Mouse (Mus musculus) adrenal gland, adult 2 months (tissue): Measurements from ENCODE around the gene Katna1. TPM values are rescaled to one million over a fixed set of nuclear protein-coding genes. Genes with fewer than 3 reads are reported as not detected.

Source experiments
- DNase-seq: peaks from one replicate; pipeline ENCODE4 v3.0.0; 2021
- polyA plus RNA-seq: library from polyadenylated mRNA; depleted of rRNA; stranded (reverse); fragments of >200 nt; gene quantifications from 2 replicates; pipeline ENCODE4 v1.2.3, GENCODE M21; 2012; rRNA removed
- total RNA-seq, 2 experiments: library from RNA; stranded (reverse); gene quantifications; 2 replicates each; pipeline ENCODE4 v1.2.3; 2021

Katna1 gene
- total and polyA plus RNA-seq, 3 experiments: 1.2 to 31.3 (median 28.5) TPM

- peak; percentile 75 for DNase-seq
Observed at GRCm38 (mm10) chr10:7779751-7780237, 54.0 kb downstream of the Katna1 start.

GRCm38 (mm10) chr10:7780238-7781176 lies 54.7 kb downstream of the Katna1 start:
- peak; percentile 93 for DNase-seq

GRCm38 (mm10) chr10:7781214-7781613 lies 55.4 kb downstream of the Katna1 start:
- DNase-seq: no peak

- no peak for DNase-seq
Observed at GRCm38 (mm10) chr10:7787319-7787718, 61.5 kb downstream of the Katna1 start.

GRCm38 (mm10) chr10:7792254-7792750 lies 66.5 kb downstream of the Katna1 start:
- no peak for DNase-seq

- peak; percentile 93 for DNase-seq
Observed at GRCm38 (mm10) chr10:7792751-7793385, 67.1 kb downstream of the Katna1 start, which contains the start of the genes Ginm1 and Ppil4. Ginm1 (minus strand) TSS chr10:7792824. Ppil4 (plus strand) TSS chr10:7792891.

- DNase-seq: no peak
Observed at GRCm38 (mm10) chr10:7801258-7801657, 75.5 kb downstream of the Katna1 start.

GRCm38 (mm10) chr10:7802519-7803140 lies 76.8 kb downstream of the Katna1 start:
- DNase-seq: no peak

- DNase-seq: peak; percentile 38
Observed at GRCm38 (mm10) chr10:7809937-7810336, 84.1 kb downstream of the Katna1 start.

Other genes starting within 250 kb of the Katna1 start
- gene Lrp11, start 136.2 kb upstream of the Katna1 start, total RNA-seq: 10 to 100 TPM; 19.4 to 23.7 TPM
- 64.0 and 73.2 TPM in 2 replicates for gene Lrp11, start 136.2 kb upstream of the Katna1 start, polyA plus RNA-seq
- gene Nup43, start 58.5 kb upstream of the Katna1 start, total RNA-seq: 10 to 100 TPM; 10.5 to 10.8 TPM
- gene Nup43, start 58.5 kb upstream of the Katna1 start, polyA plus RNA-seq: 1.2 and 2.7 TPM in 2 replicates
- 10 to 100 TPM; 67.1 to 80.0 TPM for gene Pcmt1, start 44.9 kb upstream of the Katna1 start, total RNA-seq
- gene Pcmt1, start 44.9 kb upstream of the Katna1 start, polyA plus RNA-seq: 29.2 and 33.3 TPM in 2 replicates
- 10 to 100 TPM; 43.0 to 63.3 TPM for gene Lats1, start 44.8 kb upstream of the Katna1 start, total RNA-seq
- 7.8 and 9.4 TPM in 2 replicates for gene Lats1, start 44.8 kb upstream of the Katna1 start, polyA plus RNA-seq
- gene Ginm1, start 66.8 kb downstream of the Katna1 start, total RNA-seq: 100 to 1,000 TPM; 224 to 279 TPM
- gene Ginm1, start 66.8 kb downstream of the Katna1 start, polyA plus RNA-seq: 28.2 and 33.4 TPM in 2 replicates
- 10 to 100 TPM; 21.6 to 26.7 TPM for gene Ppil4, start 66.9 kb downstream of the Katna1 start, total RNA-seq
- gene Ppil4, start 66.9 kb downstream of the Katna1 start, polyA plus RNA-seq: 2.7 and 3.5 TPM in 2 replicates
- under 1 TPM; 0.28 to 0.35 TPM for gene Zc3h12d, start 106.5 kb downstream of the Katna1 start, total RNA-seq
- gene Zc3h12d, start 106.5 kb downstream of the Katna1 start, polyA plus RNA-seq: 0.40 TPM in 2 replicates
- 10 to 100 TPM; 42.4 to 74.4 TPM for gene Tab2, start 230.2 kb downstream of the Katna1 start, total RNA-seq
- 10.5 and 14.1 TPM in 2 replicates for gene Tab2, start 230.2 kb downstream of the Katna1 start, polyA plus RNA-seq